Comparison of ENCODE assay signal across 8 mouse cellular contexts in the genomic region with DNA sequence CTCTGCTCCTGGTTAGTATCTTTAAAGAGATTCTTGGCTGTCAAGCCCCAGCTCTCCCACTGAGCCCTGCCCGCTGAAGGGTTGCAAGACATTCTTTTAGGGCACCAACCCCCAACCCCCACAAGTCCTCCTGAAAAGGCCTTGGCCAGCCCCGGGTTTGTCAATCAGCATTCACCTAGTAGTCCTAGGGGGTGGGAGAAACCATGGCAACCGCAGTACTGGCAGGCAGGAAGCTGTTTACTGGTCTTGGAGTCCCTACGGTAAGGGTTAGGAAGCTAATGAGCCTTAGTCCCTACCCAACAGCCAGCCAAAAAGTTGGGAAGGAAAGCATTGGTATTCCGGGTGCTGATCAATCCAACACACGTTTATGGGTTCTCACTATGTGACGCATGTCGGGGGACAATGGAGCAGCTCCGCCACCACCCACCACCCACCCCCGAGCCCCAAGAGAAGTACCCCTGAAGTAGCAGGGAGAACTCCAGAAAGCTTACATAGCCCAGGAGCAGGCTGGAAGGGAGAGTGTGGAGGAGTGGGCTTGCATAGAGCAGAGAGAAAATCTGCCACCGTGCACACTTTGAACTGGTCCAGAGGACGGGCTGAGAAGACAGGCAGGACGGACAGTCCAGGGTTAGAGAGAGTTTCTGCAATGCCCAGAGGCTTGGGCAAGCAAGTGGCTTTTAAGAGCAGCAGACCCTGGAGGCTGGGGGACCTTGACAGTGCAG. TPM values are rescaled to one million over a fixed set of nuclear protein-coding genes. Genes with fewer than 3 reads are reported as not detected.
DNase-seq lines count a peak whose midpoint lies in the region; ATAC-seq and TF ChIP-seq lines count a peak whose summit lies in the region.

A gene (minus strand): TSS at position 61 of the 722 bp plus-strand sequence.

- H3K4me1 ChIP-seq in cerebellum, adult 2 months (ENCODE audit: control insufficient read depth, insufficient read depth, low read length) = no peaks in the 10 kb centered on the region
- peaks cover 11% of the 10 kb centered on the region for H3K4me1 ChIP-seq in forebrain, embryonic 12.5 days
- peaks cover 9% of the 10 kb centered on the region for H3K4me1 ChIP-seq in midbrain, embryonic 16.5 days (ENCODE audit: control insufficient read depth, insufficient read depth, low read length)

- no peak for TF ChIP-seq CTCF in cerebellum, adult 2 months (IDR thresholded peaks at IDR 0.05; ENCODE audit: borderline replicate concordance, insufficient read depth, low read depth, low read length)

- WGBS in cerebellum, adult 2 months = 15% methylated on average over 13 of the region's 13 CpGs
- 7% methylated on average over 13 of the region's 13 CpGs for WGBS in forebrain, embryonic 12.5 days
- WGBS in midbrain, embryonic 16.5 days = 4% methylated on average over 13 of the region's 13 CpGs

- peak; percentile 57; the same call in 1 of the 2 replicates for ATAC-seq in forebrain, embryonic 12.5 days (ENCODE audit: low FRiP score)
- ATAC-seq in midbrain, embryonic 16.5 days = peak; percentile 92

- H3K27ac ChIP-seq in cerebellum, adult 2 months (ENCODE audit: insufficient read depth, low read length) = 0 out of 2 replicates have a peak within 1 kb of the TSS, but pooled peaks have one; percentile 30
- H3K27ac ChIP-seq in forebrain, embryonic 12.5 days = no peak within 1 kb of the TSS
- no peak within 1 kb of the TSS for H3K27ac ChIP-seq in midbrain, embryonic 16.5 days (ENCODE audit: low read length)

- peak within 1 kb of the TSS; percentile 40 for H3K4me2 ChIP-seq in forebrain, embryonic 12.5 days
- peak within 1 kb of the TSS; percentile 39 for H3K4me2 ChIP-seq in midbrain, embryonic 16.5 days (ENCODE audit: low read length)

- no peak for TF ChIP-seq POLR2A in cerebellum, adult 2 months (IDR thresholded peaks at IDR 0.05; ENCODE audit: borderline replicate concordance, insufficient read depth, low read length)

- H3K4me3 ChIP-seq in cerebellum, adult 2 months (replicated peaks; ENCODE audit: insufficient read depth, low read depth, low read length) = no peak within 1 kb of the TSS
- H3K4me3 ChIP-seq in forebrain, embryonic 12.5 days (replicated peaks) = 0 out of 2 replicates have a peak within 1 kb of the TSS, but pooled peaks have one; percentile 10
- H3K4me3 ChIP-seq in midbrain, embryonic 16.5 days (ENCODE audit: low read depth, low read length) = no peak within 1 kb of the TSS

- H3K9ac ChIP-seq in forebrain, embryonic 12.5 days = no peak within 1 kb of the TSS
- H3K9ac ChIP-seq in midbrain, embryonic 16.5 days (ENCODE audit: low read depth, low read length) = no peak within 1 kb of the TSS

- H3K27me3 ChIP-seq in cerebellum, adult 2 months (ENCODE audit: control insufficient read depth, insufficient read depth, low read length) = no peaks in the 10 kb centered on the region; the same call in 1 of the 2 replicates
- H3K27me3 ChIP-seq in forebrain, embryonic 12.5 days = 0 out of 2 replicates have a peak, but pooled peaks cover 4% of the 10 kb centered on the region
- H3K27me3 ChIP-seq in midbrain, embryonic 16.5 days (ENCODE audit: control insufficient read depth, insufficient read depth, low read depth, low read length) = no peaks in the 10 kb centered on the region

- no peaks in the 10 kb centered on the region for H3K36me3 ChIP-seq in forebrain, embryonic 12.5 days (replicated peaks)
- H3K36me3 ChIP-seq in midbrain, embryonic 16.5 days (ENCODE audit: control insufficient read depth, insufficient read depth, low read length) = no peaks in the 10 kb centered on the region

- peak; percentile 23 to 55 for DNase-seq in cerebellum, adult 2 months
- peak; percentile 61 to 68 for DNase-seq in layer of hippocampus, postnatal 10 days (ENCODE audit: low spot score in 2 of 2)
- DNase-seq in ovary, postnatal 10 days (ENCODE audit: low spot score) = no peak
- DNase-seq in urinary bladder, postnatal 25 days (ENCODE audit: low spot score) = no peak
- DNase-seq in spleen, postnatal 10 days (ENCODE audit: low spot score in 2 of 2) = no peak
- DNase-seq in kidney, adult 18-20 months = no peak

- no peaks in the 10 kb centered on the region for H3K9me3 ChIP-seq in forebrain, embryonic 12.5 days
- H3K9me3 ChIP-seq in midbrain, embryonic 16.5 days (replicated peaks; ENCODE audit: control insufficient read depth, low read length, poor library complexity, severe bottlenecking) = no peaks in the 10 kb centered on the region

RNA-seq across cellular contexts. Expression of the gene that starts here (rescaled TPM):
- polyA plus RNA-seq in cerebellum, adult 2 months (2012; rRNA removed) = 0.41 and 0.51 TPM in 2 replicates
- polyA plus RNA-seq in forebrain, embryonic 12.5 days (2016; fragmentation: Nextera tagmentation; extraction: Ambion mirVana) = not detected in 2 replicates
- under 1 TPM; 0.39 to 0.42 TPM for total RNA-seq in layer of hippocampus, postnatal 10 days (2021)
- not detected in 2 replicates for polyA plus RNA-seq in midbrain, embryonic 16.5 days (2015; fragmentation: Nextera tagmentation; extraction: Ambion mirVana)

Comparison
In these comparisons a context has a peak if more than half of its experiments do, and no peak if none do; other contexts are left out.
1. Peak in DNase-seq and H3K27ac ChIP-seq in cerebellum, adult 2 months; RNA of the gene not detected or under 1 TPM.
2. Peak in ATAC-seq, H3K4me3 ChIP-seq and H3K4me2 ChIP-seq in forebrain, embryonic 12.5 days; RNA of the gene not detected or under 1 TPM.
3. Peak in DNase-seq in layer of hippocampus, postnatal 10 days; RNA of the gene not detected or under 1 TPM.
4. Peak in ATAC-seq and H3K4me2 ChIP-seq in midbrain, embryonic 16.5 days; RNA of the gene not detected or under 1 TPM.